8 mouse cellular contexts compared by ENCODE assay signal in genomic region chr11:46258207-46258606, GRCm38 (mm10). TPM values are rescaled to one million over a fixed set of nuclear protein-coding genes. Genes with fewer than 3 reads are reported as not detected.
DNase-seq lines count a peak whose midpoint lies in the region; ATAC-seq and TF ChIP-seq lines count a peak whose summit lies in the region.

No protein-coding gene starts in this region.

- ATAC-seq in cerebellum, adult (ENCODE audit: insufficient number of reproducible peaks, low FRiP score, low TSS enrichment): no peak

- DNase-seq in cerebellum, adult 18-20 months: peak; percentile 37 to 47
- DNase-seq in kidney, postnatal 4 days: peak; percentile 57 to 60
- no peak for DNase-seq in kidney, adult 11 months
- peak; percentile 31 for DNase-seq in CD4-positive helper T cell, adult 2 months (ENCODE audit: low read depth, low spot score)
- DNase-seq in thymus, postnatal 25 days: peak; percentile 19
- no peak for DNase-seq in spleen, postnatal 36 days (ENCODE audit: low spot score in 2 of 2)

- H3K4me3 ChIP-seq in embryonic fibroblast, embryonic 13.5 days (ENCODE audit: insufficient read depth, low read length): no peak overlapping the region

- TF ChIP-seq POLR2A in embryonic fibroblast, embryonic 13.5 days (IDR thresholded peaks at IDR 0.05; ENCODE audit: low read depth, low read length): no peak

- H3K27ac ChIP-seq in embryonic fibroblast, embryonic 13.5 days (ENCODE audit: insufficient read depth, low read length): no peak overlapping the region

- H3K4me1 ChIP-seq in embryonic fibroblast, embryonic 13.5 days (ENCODE audit: control insufficient read depth, insufficient read depth, low read length): no peaks in the 10 kb centered on the region

- peak; percentile 26; the same call in 1 of the 2 replicates for TF ChIP-seq CTCF in embryonic fibroblast, embryonic 13.5 days (IDR thresholded peaks at IDR 0.05; ENCODE audit: borderline replicate concordance, insufficient read depth, low read length)

RNA-seq across cellular contexts. Expression of gene Fndc9, which starts 22.9 kb away (rescaled TPM):
- not detected in 2 replicates for polyA plus RNA-seq in embryonic fibroblast, embryonic 13.5 days (2011; ENCODE audit: insufficient read length, low read depth, missing spikeins)

RNA-seq across cellular contexts. Expression of gene Cyfip2, which starts 54.5 kb away (rescaled TPM):
- polyA plus RNA-seq in embryonic fibroblast, embryonic 13.5 days (2011; ENCODE audit: insufficient read length, low read depth, missing spikeins): 0.92 and 1.0 TPM in 2 replicates

Comparison
In these comparisons a context has a peak if more than half of its experiments do, and no peak if none do; other contexts are left out.
1. DNase-seq: peak in cerebellum, adult 18-20 months (2 of 2), kidney, postnatal 4 days (2 of 2), CD4-positive helper T cell, adult 2 months (single experiment) and thymus, postnatal 25 days (single experiment); none in kidney, adult 11 months (single experiment) and spleen, postnatal 36 days (0 of 2).